Mouse (Mus musculus) brain, adult 2 months (tissue): ENCODE data around the gene Olfr792.

Experiments
- DNase-seq: peaks from one replicate; pipeline ENCODE4 v3.0.0; 2011; ENCODE audit warnings: low read depth, low spot score

Gene Olfr792

DNA sequence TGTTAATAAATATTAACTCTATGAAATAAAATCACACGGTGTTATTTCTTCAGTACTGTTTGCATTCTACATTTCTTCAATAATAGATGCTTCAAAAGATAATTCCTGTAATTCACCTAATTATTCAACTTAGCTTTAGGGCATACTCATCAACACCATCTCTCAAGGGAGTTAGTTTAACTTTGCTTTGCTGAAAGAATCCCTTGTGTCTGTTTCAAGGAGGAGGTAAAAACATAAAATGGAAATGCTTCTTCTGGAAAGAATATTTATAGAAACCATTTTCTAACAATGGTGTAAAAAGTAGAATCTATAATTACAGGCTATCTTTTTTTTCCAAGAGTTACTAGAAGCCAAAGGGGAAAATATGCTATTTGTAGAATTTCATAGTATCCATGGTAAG lies at the start of gene Olfr792:
Gene Olfr792 (plus strand): TSS at position 301 of the 400 bp plus-strand sequence.
- no peak for DNase-seq

DNA sequence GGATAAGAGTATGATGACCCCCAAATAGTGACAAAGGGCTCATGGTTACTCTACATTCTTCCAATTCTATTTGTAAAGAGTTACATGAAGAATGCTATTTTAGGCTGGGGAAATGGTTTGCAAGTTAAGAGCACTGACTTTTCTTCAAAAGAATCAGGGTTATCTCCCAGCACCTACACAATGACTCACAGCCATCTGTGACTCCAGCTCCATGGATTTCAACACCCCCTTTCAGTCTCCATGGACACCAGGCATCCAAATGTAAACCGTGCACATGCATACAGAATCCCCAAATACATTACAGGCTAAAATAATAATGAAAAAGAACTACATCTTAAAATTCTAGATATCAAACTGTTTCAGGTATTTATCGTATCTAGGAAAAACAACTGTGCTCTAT lies 48.9 kb upstream of the Olfr792 start:
- DNase-seq, result peak; percentile 88

DNA sequence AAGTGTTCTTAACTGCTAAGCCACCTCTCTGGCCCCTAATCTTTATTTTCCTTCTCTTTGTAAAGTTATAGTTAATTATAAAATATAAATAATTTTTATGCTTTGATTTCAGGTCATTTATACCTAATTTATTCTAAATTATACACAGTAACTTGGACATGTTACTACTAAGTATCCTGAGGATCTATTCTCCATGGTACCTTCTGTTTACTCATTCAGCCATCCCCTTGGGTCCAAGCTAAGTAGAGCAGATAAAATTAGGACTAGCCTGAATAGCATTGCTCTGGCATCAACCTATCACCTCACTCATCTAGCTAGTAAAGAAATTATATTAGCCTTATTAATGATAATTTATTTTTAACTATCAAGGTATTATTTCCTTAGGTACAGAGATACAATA lies 40.8 kb upstream of the Olfr792 start, which contains the start of gene Olfr790:
Gene Olfr790 (plus strand): TSS at position 301 of the 400 bp plus-strand sequence.
- no peak for DNase-seq

DNA sequence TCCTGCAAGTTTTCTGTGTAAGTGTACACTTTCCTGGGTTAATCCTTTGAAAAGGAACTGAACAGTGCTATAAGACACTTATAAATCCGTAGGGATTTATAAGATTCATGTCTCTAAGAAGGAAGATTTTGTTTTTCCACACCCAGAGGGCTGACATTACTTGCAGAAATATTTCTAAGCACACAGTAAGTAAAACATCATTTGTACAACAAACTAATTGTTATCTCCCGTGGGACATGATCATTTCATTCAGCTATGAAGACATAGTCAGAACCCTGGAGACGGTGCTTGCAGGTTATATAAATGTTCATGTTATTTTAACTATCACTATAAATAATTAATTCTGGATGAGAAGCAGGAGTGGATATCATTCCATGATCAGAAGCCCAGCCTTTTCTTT lies 17.5 kb upstream of the Olfr792 start, which contains the start of gene Olfr791:
Gene Olfr791 (plus strand): TSS at position 301 of the 400 bp plus-strand sequence.
- no peak for DNase-seq

DNA sequence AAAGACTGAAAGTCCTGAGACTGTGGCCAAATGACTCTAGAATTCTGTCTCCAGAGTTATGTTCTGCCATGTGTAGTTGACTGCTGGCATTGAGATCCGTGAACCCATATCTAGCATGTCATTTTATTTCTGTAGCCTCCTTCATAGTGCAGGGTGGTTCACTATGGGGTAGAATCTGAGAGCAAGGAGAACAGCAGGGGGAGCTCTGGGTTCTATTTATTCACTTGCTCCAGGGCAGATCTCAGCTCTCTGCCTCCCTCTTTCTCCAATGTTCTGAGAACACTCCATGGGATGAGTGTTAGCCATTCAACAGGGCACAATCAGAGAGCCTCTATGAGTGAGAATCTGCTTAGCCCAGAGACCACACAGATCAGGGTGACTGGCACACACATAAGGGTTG lies 10.4 kb downstream of the Olfr792 start:
- peak; percentile 8 for DNase-seq

DNA sequence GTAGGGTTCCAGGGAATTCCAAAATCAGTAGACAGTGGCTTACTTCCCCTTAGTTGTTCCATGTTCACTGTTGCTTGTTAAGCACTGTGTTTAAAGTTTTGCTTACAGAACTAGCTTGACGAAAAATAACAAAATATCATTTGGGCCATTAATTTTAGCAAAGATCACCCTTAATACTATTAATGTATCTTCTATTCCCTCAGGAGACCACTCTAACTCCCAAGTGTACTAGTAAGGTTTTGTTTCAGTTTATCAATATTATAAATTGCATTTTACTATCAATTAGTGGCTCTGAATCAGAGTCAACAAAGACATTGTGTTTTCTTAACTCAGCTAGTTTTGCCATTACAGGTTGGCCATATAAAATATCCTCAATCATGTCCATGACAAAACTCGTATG lies 28.4 kb downstream of the Olfr792 start, which contains the start of gene Olfr794:
Gene Olfr794 (plus strand): TSS at position 301 of the 400 bp plus-strand sequence.
- DNase-seq, result no peak

DNA sequence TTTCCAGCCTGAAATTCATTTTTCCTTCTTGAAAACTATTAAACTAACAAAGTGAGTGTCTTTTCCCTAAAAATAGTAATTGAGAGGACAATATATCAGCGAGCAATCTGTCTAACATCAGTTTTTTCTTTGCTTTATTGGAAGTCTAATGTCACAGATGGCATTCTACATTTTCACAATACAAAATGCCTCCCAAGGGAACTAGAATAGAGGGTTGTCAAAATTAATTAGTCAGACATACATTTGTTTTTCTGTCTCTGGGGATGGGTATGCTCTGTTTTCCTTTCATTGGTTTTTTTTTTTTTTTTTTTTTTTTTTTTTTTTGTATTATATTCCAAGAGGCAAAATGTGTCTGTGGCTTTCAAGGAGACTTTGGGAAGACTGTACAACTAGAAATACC lies 38.1 kb downstream of the Olfr792 start:
- peak; percentile 1 for DNase-seq
